Mouse (Mus musculus): ENCODE measurements around the gene Gtf2h5.

DNA sequence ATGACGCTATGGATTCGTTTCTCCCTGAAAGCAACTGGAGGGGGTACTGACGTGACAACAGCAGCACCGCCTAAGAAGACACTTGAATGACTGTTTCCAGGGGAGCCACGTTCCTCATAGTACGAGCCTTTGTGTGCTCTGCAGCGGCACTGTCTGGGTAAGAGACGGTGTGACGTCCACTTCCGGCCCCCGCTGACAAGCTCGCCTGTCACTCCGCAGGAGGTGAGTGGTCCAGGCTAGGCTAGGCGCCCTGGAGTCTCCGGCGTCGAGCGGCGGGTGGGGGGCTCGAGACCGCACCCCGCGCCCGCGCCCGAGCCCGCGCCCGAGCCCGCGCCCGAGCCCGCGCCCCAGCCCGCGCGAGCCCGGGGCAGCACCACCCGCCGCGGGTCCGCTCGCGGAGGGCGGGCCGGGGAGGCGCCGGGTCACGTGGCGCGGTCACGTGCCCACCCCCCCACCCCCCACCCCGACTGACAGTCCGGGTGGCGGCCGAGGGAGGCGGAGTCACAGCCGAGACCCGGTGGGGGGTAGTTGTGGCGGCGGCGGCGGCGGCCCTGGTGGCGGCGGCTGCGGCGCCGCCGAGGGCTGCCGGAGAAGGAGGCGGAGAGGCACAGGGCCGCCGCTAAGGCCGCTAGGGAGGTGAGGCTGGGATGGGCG is 26.9 kb downstream of the Gtf2h5 start, which contains the start of gene Tulp4:
- peak; percentile 86 for TF ChIP-seq POLR2A (IDR thresholded peaks at IDR 0.05; ENCODE audit: insufficient read length, low read depth)
- TF ChIP-seq TCF3 (IDR thresholded peaks at IDR 0.05; ENCODE audit: insufficient read length, low read depth), result no peak
- no peak for TF ChIP-seq MAX (IDR thresholded peaks at IDR 0.05; ENCODE audit: low read depth)
- no peak for TF ChIP-seq E2F4 (IDR thresholded peaks at IDR 0.05; ENCODE audit: insufficient read depth)
- no peak for TF ChIP-seq TCF12 (IDR thresholded peaks at IDR 0.05; ENCODE audit: insufficient read depth, poor library complexity, severe bottlenecking)
- peak in 1 of 3 experiments; percentile 21 for TF ChIP-seq MYOG (IDR thresholded peaks at IDR 0.05; ENCODE audit: control insufficient read depth in 1 of 3, insufficient read depth in 1 of 3, insufficient read length in 2 of 3, low read depth in 2 of 3)
